ENCODE assay signal across 8 mouse cellular contexts in genomic region chr9:64173666-64174220, GRCm38 (mm10). TPM values are rescaled to one million over a fixed set of nuclear protein-coding genes. Genes with fewer than 3 reads are reported as not detected.
DNase-seq lines count a peak whose midpoint lies in the region; ATAC-seq and TF ChIP-seq lines count a peak whose summit lies in the region.
"Had no signal": no experiment of that assay in that cellular context is flagged by ENCODE, and none has a peak within 500 bp of the region (broad histone marks: within the 10 kb centered on the region; RNA-seq: fewer than 3 reads in every experiment).

No protein-coding gene starts in this region.

- peak overlapping the region; percentile 90 for H3K9ac ChIP-seq in lung, embryonic 16.5 days (ENCODE audit: low read length)
- H3K9ac ChIP-seq in embryonic facial prominence, embryonic 15.5 days: peak overlapping the region; percentile 94
- H3K9ac ChIP-seq in limb, embryonic 11.5 days (ENCODE audit: low read length): peak overlapping the region; percentile 89

- H3K36me3 ChIP-seq in lung, embryonic 16.5 days (ENCODE audit: control insufficient read depth, insufficient read depth, low read length): peaks cover 29% of the 10 kb centered on the region
- H3K36me3 ChIP-seq in embryonic facial prominence, embryonic 15.5 days: peaks cover 37% of the 10 kb centered on the region
- H3K36me3 ChIP-seq in limb, embryonic 11.5 days (ENCODE audit: control insufficient read depth, insufficient read depth, low read length): peaks cover 24% of the 10 kb centered on the region
- peaks cover 36% of the 10 kb centered on the region for H3K36me3 ChIP-seq in small intestine, adult 2 months (ENCODE audit: control insufficient read depth, insufficient read depth, low read length)

- no peaks in the 10 kb centered on the region for H3K27me3 ChIP-seq in lung, embryonic 16.5 days (ENCODE audit: control insufficient read depth, insufficient read depth, low read depth, low read length)
- H3K27me3 ChIP-seq in embryonic facial prominence, embryonic 15.5 days: no peaks in the 10 kb centered on the region
- H3K27me3 ChIP-seq in limb, embryonic 11.5 days (ENCODE audit: control insufficient read depth, insufficient read depth, low read length): no peaks in the 10 kb centered on the region
- H3K27me3 ChIP-seq in small intestine, adult 2 months (ENCODE audit: control insufficient read depth, insufficient read depth, low read length): no peaks in the 10 kb centered on the region

- peaks cover 7% of the 10 kb centered on the region for H3K4me1 ChIP-seq in lung, embryonic 16.5 days (replicated peaks; ENCODE audit: control insufficient read depth, insufficient read depth, low read length)
- H3K4me1 ChIP-seq in embryonic facial prominence, embryonic 15.5 days: peaks cover 22% of the 10 kb centered on the region
- H3K4me1 ChIP-seq in limb, embryonic 11.5 days (ENCODE audit: control insufficient read depth, insufficient read depth, low read length): peaks cover 3% of the 10 kb centered on the region; the same call in 1 of the 2 replicates
- peaks cover 3% of the 10 kb centered on the region; the same call in 1 of the 2 replicates for H3K4me1 ChIP-seq in small intestine, adult 2 months (ENCODE audit: control insufficient read depth, insufficient read depth, insufficient read length, low read length)

- DNase-seq in lung, postnatal 4 days: no peak
- DNase-seq in limb, embryonic 11.5 days (ENCODE audit: low spot score): no peak
- no peak for DNase-seq in retina, postnatal 1 day
- no peak for DNase-seq in urinary bladder, postnatal 36 days (ENCODE audit: low spot score in 2 of 2)

- TF ChIP-seq POLR2A in small intestine, adult 2 months (IDR thresholded peaks at IDR 0.05; ENCODE audit: low read depth, low read length): no peak

- H3K9me3 ChIP-seq in lung, embryonic 16.5 days (ENCODE audit: control insufficient read depth, low read length): no peaks in the 10 kb centered on the region
- H3K9me3 ChIP-seq in embryonic facial prominence, embryonic 15.5 days (replicated peaks): no peaks in the 10 kb centered on the region
- no peaks in the 10 kb centered on the region for H3K9me3 ChIP-seq in limb, embryonic 11.5 days (ENCODE audit: control insufficient read depth, low read length)

- H3K27ac ChIP-seq in lung, embryonic 16.5 days (ENCODE audit: low read length): peak overlapping the region; percentile 56
- H3K27ac ChIP-seq in embryonic facial prominence, embryonic 15.5 days (replicated peaks): peak overlapping the region; percentile 99
- peak overlapping the region; percentile 91; the same call in 1 of the 2 replicates for H3K27ac ChIP-seq in limb, embryonic 11.5 days (replicated peaks; ENCODE audit: low read depth, low read length)
- H3K27ac ChIP-seq in small intestine, adult 2 months (ENCODE audit: insufficient read depth, low read depth, low read length): peak overlapping the region; percentile 50; the same call in 1 of the 2 replicates

- ATAC-seq in lung, embryonic 16.5 days (ENCODE audit: low read depth): no peak
- no peak for ATAC-seq in embryonic facial prominence, embryonic 15.5 days (ENCODE audit: insufficient number of reproducible peaks, low FRiP score, low TSS enrichment, low read depth)
- ATAC-seq in limb, embryonic 11.5 days (ENCODE audit: insufficient number of reproducible peaks, low FRiP score, low TSS enrichment, low read depth): no peak; the same call in 1 of the 2 replicates

- under 1% methylated on average over 16 of the region's 16 CpGs for WGBS in lung, embryonic 16.5 days
- under 1% methylated on average over 16 of the region's 16 CpGs for WGBS in embryonic facial prominence, embryonic 15.5 days
- under 1% methylated on average over 16 of the region's 16 CpGs for WGBS in limb, embryonic 11.5 days
- under 1% methylated on average over 16 of the region's 16 CpGs for whole genome bisulfite sequencing in small intestine, adult 2 months

- peak overlapping the region; percentile 97 for H3K4me3 ChIP-seq in lung, embryonic 16.5 days (ENCODE audit: low read length)
- H3K4me3 ChIP-seq in embryonic facial prominence, embryonic 15.5 days (replicated peaks): peak overlapping the region; percentile 96
- H3K4me3 ChIP-seq in limb, embryonic 11.5 days (ENCODE audit: low read depth, low read length): peak overlapping the region; percentile 97
- H3K4me3 ChIP-seq in small intestine, adult 2 months (ENCODE audit: low read depth, low read length): peak overlapping the region; percentile 91

- H3K4me2 ChIP-seq in lung, embryonic 16.5 days (ENCODE audit: low read depth, low read length): peak overlapping the region; percentile 86
- peak overlapping the region; percentile 75 for H3K4me2 ChIP-seq in embryonic facial prominence, embryonic 15.5 days (replicated peaks)
- H3K4me2 ChIP-seq in limb, embryonic 11.5 days (ENCODE audit: low read depth, severe bottlenecking): peak overlapping the region; percentile 65

- TF ChIP-seq CTCF in small intestine, adult 2 months (IDR thresholded peaks at IDR 0.05; ENCODE audit: extremely low read depth, insufficient read length, insufficient replicate concordance, low read depth, low read length): no peak

RNA-seq across cellular contexts. Expression of gene Rpl4, which starts 0.6 kb away (rescaled TPM):
- polyA plus RNA-seq in lung, embryonic 16.5 days (2015; fragmentation: Nextera tagmentation; extraction: Ambion mirVana): 1,101 and 1,112 TPM in 2 replicates
- 1,153 and 1,206 TPM in 2 replicates for polyA plus RNA-seq in embryonic facial prominence, embryonic 15.5 days (2015; fragmentation: Nextera tagmentation; extraction: Ambion mirVana)
- 1,355 and 1,360 TPM in 2 replicates for polyA plus RNA-seq in limb, embryonic 11.5 days (2014; fragmentation: Nextera tagmentation; extraction: Ambion mirVana)
- polyA plus RNA-seq in small intestine, adult 2 months (2012; rRNA removed): 122 and 189 TPM in 2 replicates

RNA-seq across cellular contexts. Expression of gene Zwilch, which starts 0.8 kb away (rescaled TPM):
- polyA plus RNA-seq in lung, embryonic 16.5 days (2015; fragmentation: Nextera tagmentation; extraction: Ambion mirVana): 27.9 and 28.5 TPM in 2 replicates
- polyA plus RNA-seq in embryonic facial prominence, embryonic 15.5 days (2015; fragmentation: Nextera tagmentation; extraction: Ambion mirVana): 16.3 and 19.5 TPM in 2 replicates
- polyA plus RNA-seq in limb, embryonic 11.5 days (2014; fragmentation: Nextera tagmentation; extraction: Ambion mirVana): 36.0 and 41.3 TPM in 2 replicates
- 0.70 and 1.9 TPM in 2 replicates for polyA plus RNA-seq in small intestine, adult 2 months (2012; rRNA removed)

RNA-seq across cellular contexts. Expression of gene Snapc5, which starts 5.3 kb away (rescaled TPM):
- 28.5 and 34.2 TPM in 2 replicates for polyA plus RNA-seq in lung, embryonic 16.5 days (2015; fragmentation: Nextera tagmentation; extraction: Ambion mirVana)
- 30.2 and 35.3 TPM in 2 replicates for polyA plus RNA-seq in embryonic facial prominence, embryonic 15.5 days (2015; fragmentation: Nextera tagmentation; extraction: Ambion mirVana)
- 27.2 and 28.8 TPM in 2 replicates for polyA plus RNA-seq in limb, embryonic 11.5 days (2014; fragmentation: Nextera tagmentation; extraction: Ambion mirVana)
- polyA plus RNA-seq in small intestine, adult 2 months (2012; rRNA removed): 5.8 and 12.2 TPM in 2 replicates

RNA-seq across cellular contexts. Expression of gene Lctl, which starts 56.8 kb away (rescaled TPM):
- polyA plus RNA-seq in lung, embryonic 16.5 days (2015; fragmentation: Nextera tagmentation; extraction: Ambion mirVana): not detected in 2 replicates
- 0.16 TPM in 1 of 2 replicates, not detected in the other for polyA plus RNA-seq in embryonic facial prominence, embryonic 15.5 days (2015; fragmentation: Nextera tagmentation; extraction: Ambion mirVana)
- polyA plus RNA-seq in limb, embryonic 11.5 days (2014; fragmentation: Nextera tagmentation; extraction: Ambion mirVana): not detected in 2 replicates
- 0.17 and 0.98 TPM in 2 replicates for polyA plus RNA-seq in small intestine, adult 2 months (2012; rRNA removed)
- polyA plus RNA-seq: brain, embryonic 14.5 days had no signal
